Mouse (Mus musculus) macrophage (primary cell): ENCODE results near the gene Gm8882. TPM values are rescaled to one million over a fixed set of nuclear protein-coding genes. Genes with fewer than 3 reads are reported as not detected.
"Not testable (repeated sequence)": the region's sequence is repeated elsewhere in the genome, so short reads cannot be mapped to it uniquely, and the experiment has no call there.

Experiments used
- H3K27ac ChIP-seq: fragments of 350-480 bp; formaldehyde crosslinking; 2 replicates; pipeline ENCODE4 v1.9.0; 2021
- H3K36me3 ChIP-seq: fragments of 350-480 bp; formaldehyde crosslinking; 2 replicates; pipeline ENCODE4 v1.9.0; 2021; ENCODE audit errors: inconsistent target
- H3K4me3 ChIP-seq: fragments of 350-480 bp; formaldehyde crosslinking; 2 replicates; pipeline ENCODE4 v1.9.0; 2021; ENCODE audit errors: inconsistent target
- H3K79me2 ChIP-seq: fragments of 350-480 bp; formaldehyde crosslinking; 2 replicates; pipeline ENCODE4 v1.9.0; 2021; ENCODE audit errors: inconsistent target
- WGBS: methylation state at CpG from one replicate; pipeline ENCODE4 v1.1.7; 2026; ENCODE audit warnings: inconsistent platforms; ENCODE audit not compliant: missing documents; 5-methylcytosine and 5-hydroxymethylcytosine counted together
- polyA plus RNA-seq: library from polyadenylated mRNA; stranded (reverse); fragments of 250-400 nt; gene quantifications from 3 replicates; pipeline ENCODE4 v1.2.4, GENCODE M21; 2018; ENCODE audit warnings: inconsistent platforms
- total RNA-seq, 78 experiments: library from RNA; depleted of rRNA; stranded (reverse); fragments of 250-400 nt; gene quantifications; 1 replicate in 9 of 78; 2 replicates in 24 of 78; 3 replicates in 43 of 78; 4 replicates in 2 of 78; pipeline ENCODE4 v1.2.4; 2018; ENCODE audit warnings: inconsistent platforms in 56 of 78

The Gm8882 gene
- total RNA-seq (2018; cell fraction: chromatin; rRNA removed): not detected
- total RNA-seq (2018; cell fraction: cytosol; rRNA removed): not detected
- not detected for total RNA-seq (2018; cell fraction: nucleus; rRNA removed)
- polyA plus RNA-seq: not detected in 3 replicates

- H3K4me3 ChIP-seq, H3K79me2 ChIP-seq, H3K27ac ChIP-seq, H3K36me3 ChIP-seq: not testable (repeated sequence)
- 80% methylated on average over 1 of the region's 1 CpGs for WGBS
Observed at GRCm38 (mm10) chr6:132364034-132364433, at the start of gene Gm8882. Gene Gm8882 (minus strand): TSS chr6:132364134.

GRCm38 (mm10) chr6:132314657-132315056, 49.3 kb downstream of the Gm8882 start, which contains the start of gene Prpmp5:
Gene Prpmp5 (minus strand): TSS chr6:132314757.
- H3K27ac ChIP-seq, H3K4me3 ChIP-seq, H3K79me2 ChIP-seq, H3K36me3 ChIP-seq: not testable (repeated sequence)

Other genes with a start within 250 kb of the Gm8882 start
- gene Prb1, start 153.6 kb downstream of the Gm8882 start, polyA plus RNA-seq: not detected in 3 replicates
- gene Prpmp5, start 49.4 kb downstream of the Gm8882 start, polyA plus RNA-seq: not detected in 3 replicates
- not detected in 3 replicates for gene Prh1, start 205.7 kb upstream of the Gm8882 start, polyA plus RNA-seq
- not detected in 3 replicates for gene Prp2, start 231.8 kb upstream of the Gm8882 start, polyA plus RNA-seq